Mouse (Mus musculus) heart, embryonic 12.5 days (tissue): Measurements from ENCODE around the gene Zfp987. TPM values are rescaled to one million over a fixed set of nuclear protein-coding genes. Genes with fewer than 3 reads are reported as not detected.
"Not testable (repeated sequence)": the region's sequence is repeated elsewhere in the genome, so short reads cannot be mapped to it uniquely, and the experiment has no call there.

Experiments
- ATAC-seq: fragments of 200-750 bp; cut with Nextera tagmentation; 2 replicates; pipeline ENCODE4 v1.8.0; 2017; ENCODE audit warnings: moderate TSS enrichment, moderate library complexity; ENCODE audit not compliant: insufficient number of reproducible peaks, low FRiP score
- H3K27ac ChIP-seq: fragments of 300-500 bp; sonication (generic); 2 replicates; pipeline ENCODE4 v1.5.1; 2016; ENCODE audit warnings: mild to moderate bottlenecking, moderate library complexity; ENCODE audit not compliant: poor library complexity, severe bottlenecking
- H3K27me3 ChIP-seq: fragments of 300-500 bp; sonication (generic); replicated peaks from 2 replicates; pipeline ENCODE4 v1.6.1; 2016; ENCODE audit warnings: mild to moderate bottlenecking, moderate library complexity
- H3K36me3 ChIP-seq: fragments of 300-500 bp; sonication (generic); 2 replicates; pipeline ENCODE4 v1.6.1; 2016; ENCODE audit warnings: mild to moderate bottlenecking, moderate library complexity
- H3K4me1 ChIP-seq: fragments of 300-500 bp; sonication (generic); replicated peaks from 2 replicates; pipeline ENCODE4 v1.6.1; 2016; ENCODE audit warnings: mild to moderate bottlenecking
- H3K4me2 ChIP-seq: fragments of 300-500 bp; sonication (generic); 2 replicates; pipeline ENCODE4 v1.6.1; 2016; ENCODE audit warnings: mild to moderate bottlenecking, moderate library complexity
- H3K4me3 ChIP-seq: fragments of 300-500 bp; sonication (generic); 2 replicates; pipeline ENCODE4 v1.5.1; 2016; ENCODE audit warnings: mild to moderate bottlenecking
- H3K9ac ChIP-seq: fragments of 300-500 bp; sonication (generic); 2 replicates; pipeline ENCODE4 v1.6.1; 2016; ENCODE audit warnings: mild to moderate bottlenecking, moderate library complexity
- H3K9me3 ChIP-seq: fragments of 300-500 bp; sonication (generic); replicated peaks from 2 replicates; pipeline ENCODE4 v1.6.1; 2016; ENCODE audit warnings: mild to moderate bottlenecking, moderate library complexity
- WGBS: fragments of 180-500 bp; shearing (Covaris S2); methylation state at CpG from one replicate; pipeline ENCODE4 v1.1.7; 2016; 5-methylcytosine and 5-hydroxymethylcytosine counted together
- polyA plus RNA-seq: library from polyadenylated mRNA; unstranded; fragments of >200 nt; fragmentation: Nextera tagmentation; extraction: Ambion mirVana; gene quantifications from 2 replicates; pipeline ENCODE4 v1.2.1, GENCODE M21; 2016

Gene Zfp987
- polyA plus RNA-seq, 1 experiment from 2014 or later = not detected

DNA sequence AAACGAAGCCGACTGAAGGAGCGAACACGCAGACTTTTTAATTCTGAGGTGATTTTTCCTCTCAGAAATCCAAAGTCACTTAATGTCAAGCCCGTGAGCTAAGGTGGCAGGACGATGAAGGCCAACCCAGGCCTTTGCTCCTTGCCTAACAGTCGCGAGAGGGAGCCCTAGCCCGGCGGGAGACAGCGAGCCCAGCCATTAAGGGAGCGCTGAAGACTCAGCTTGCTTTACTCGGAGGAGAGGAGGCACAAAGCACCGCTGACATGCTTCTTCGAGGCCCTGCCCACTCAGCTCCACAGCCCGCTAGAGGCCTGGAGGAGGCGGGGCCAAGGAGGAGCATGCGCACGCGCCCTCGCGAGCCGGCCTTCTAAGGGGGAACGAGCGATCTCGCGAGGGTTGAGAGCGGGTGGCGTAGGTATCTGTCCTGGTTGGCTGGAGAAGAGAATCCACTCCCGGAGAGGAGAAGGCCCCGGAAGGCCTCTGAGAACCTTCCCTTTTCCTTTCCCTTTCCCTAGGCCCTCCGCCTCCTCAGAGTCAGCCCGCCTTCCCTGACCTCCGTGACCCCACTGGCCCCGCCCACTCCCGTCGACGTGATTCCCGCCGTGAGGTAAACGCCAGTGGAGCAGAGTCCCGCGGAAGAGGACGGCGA, 30.0 kb upstream of the Zfp987 start:
- 28% methylated on average over 45 of the region's 45 CpGs for WGBS
- ATAC-seq = not testable (repeated sequence)
- H3K4me3 ChIP-seq = peak overlapping the region; percentile 44

DNA sequence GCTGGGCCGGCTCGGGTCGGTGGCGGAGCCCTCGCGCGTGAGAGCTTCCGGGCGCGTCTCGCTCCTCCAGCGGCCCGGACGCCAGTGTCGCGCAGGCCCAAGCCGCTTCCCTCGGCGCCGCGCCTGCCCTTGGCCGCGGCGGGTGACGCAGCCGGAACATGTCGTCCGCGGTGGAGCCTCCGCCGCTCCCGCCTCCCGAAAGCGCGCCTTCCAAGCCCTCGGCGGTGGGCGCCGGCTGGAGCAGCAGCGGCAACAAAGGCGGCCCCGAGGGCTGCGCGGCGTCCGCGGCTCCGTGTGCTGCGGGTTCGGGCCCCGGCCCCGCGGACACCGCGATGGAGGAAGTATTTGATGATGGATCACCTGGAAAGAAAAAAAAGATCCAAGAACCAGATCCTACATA, 29.5 kb upstream of the Zfp987 start:
- not testable (repeated sequence) for H3K4me1 ChIP-seq, H3K27me3 ChIP-seq, H3K36me3 ChIP-seq, H3K27ac ChIP-seq, ATAC-seq, H3K9ac ChIP-seq
- Histone ChIP-seq H3K4me3 (peak overlapping the region; percentile 44), H3K9me3 (peaks cover 32% of the 10 kb centered on the region), H3K4me2 (peak overlapping the region; percentile 68)
- WGBS = 15% methylated on average over 55 of the region's 55 CpGs

More for the DNA sequence above, 30.0 kb upstream of the Zfp987 start:
- Histone ChIP-seq H3K4me2 (peak overlapping the region; percentile 68), H3K9me3 (peaks cover 35% of the 10 kb centered on the region)
- H3K36me3 ChIP-seq, H3K27me3 ChIP-seq, H3K27ac ChIP-seq, H3K4me1 ChIP-seq, H3K9ac ChIP-seq: not testable (repeated sequence)

DNA sequence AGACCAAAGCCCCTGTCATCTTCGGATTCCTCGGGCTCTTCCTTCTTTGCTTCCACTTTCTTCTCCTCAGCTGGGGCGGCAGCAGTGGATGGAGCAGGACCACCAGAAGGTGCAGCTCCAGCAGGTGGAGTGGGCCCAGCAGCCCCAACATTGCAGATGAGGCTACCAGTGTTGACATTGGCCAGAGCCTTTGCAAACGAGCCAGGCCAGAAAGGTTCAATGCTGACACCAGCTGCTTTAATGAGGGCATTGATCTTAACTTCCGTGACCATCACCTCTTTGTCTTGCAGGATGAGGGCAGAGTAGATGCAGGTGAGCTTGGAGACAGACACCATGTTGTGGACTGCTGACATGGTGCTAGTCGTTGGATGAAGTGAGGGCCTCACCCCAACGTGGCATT, 23.8 kb upstream of the Zfp987 start:
- WGBS = 71% methylated on average over 7 of the region's 7 CpGs
- H3K27ac ChIP-seq = not testable (repeated sequence)

DNA sequence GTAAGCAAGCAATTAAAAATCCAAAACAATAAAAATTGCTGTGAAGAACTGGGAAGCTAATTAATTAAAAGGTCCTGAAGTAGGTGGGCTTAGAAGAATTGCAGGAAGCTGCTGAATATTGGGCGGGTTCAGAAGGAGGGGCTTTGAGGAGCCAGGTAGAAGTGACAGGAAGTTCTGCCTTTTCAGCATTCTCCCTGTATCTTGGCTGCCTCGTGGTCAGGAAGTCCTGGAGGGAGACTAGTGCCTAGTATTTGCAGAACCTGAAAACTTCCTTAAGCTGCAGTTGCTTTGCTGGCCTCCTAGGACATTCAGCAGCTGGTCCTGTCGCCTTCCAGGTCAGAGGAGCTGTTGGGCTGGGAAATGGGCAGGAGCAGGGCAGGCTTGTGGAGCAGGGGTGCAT, 4.3 kb downstream of the Zfp987 start:
- not testable (repeated sequence) for H3K27ac ChIP-seq, ATAC-seq

More for the DNA sequence above, 23.8 kb upstream of the Zfp987 start:
- not testable (repeated sequence) for H3K4me1 ChIP-seq, H3K9ac ChIP-seq, ATAC-seq, H3K4me2 ChIP-seq, H3K36me3 ChIP-seq, H3K4me3 ChIP-seq, H3K9me3 ChIP-seq, H3K27me3 ChIP-seq

DNA sequence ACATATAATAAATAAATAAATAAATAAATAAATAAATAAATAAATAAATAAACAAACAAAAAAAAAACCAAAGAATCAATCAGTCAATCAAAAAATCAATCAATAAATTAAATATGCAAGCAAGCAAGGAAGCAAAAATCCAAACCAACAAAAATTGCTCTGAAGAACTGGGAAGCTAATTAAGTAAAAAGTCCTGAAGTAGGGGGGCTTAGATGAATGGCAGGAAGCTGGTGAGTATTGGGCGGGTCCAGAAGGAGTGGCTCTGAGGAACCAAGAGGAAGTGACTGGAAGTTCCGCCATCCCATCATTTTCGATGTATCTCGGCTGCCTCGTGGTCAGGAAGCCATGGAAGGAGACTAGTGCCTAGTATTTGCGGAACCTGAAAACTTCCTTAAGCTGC, 59.4 kb downstream of the Zfp987 start, which contains the start of gene Zfp600:
Gene Zfp600, plus strand, starts transcription at position 301 of the 400 bp plus-strand sequence.
- ATAC-seq, H3K4me3 ChIP-seq, H3K27me3 ChIP-seq, H3K9ac ChIP-seq, H3K36me3 ChIP-seq, H3K9me3 ChIP-seq, H3K27ac ChIP-seq, H3K4me2 ChIP-seq, H3K4me1 ChIP-seq: not testable (repeated sequence)
- WGBS = no CpG with 5 or more reads among the region's 6 CpGs

More for the DNA sequence above, 4.3 kb downstream of the Zfp987 start:
- WGBS = 37% methylated on average over 3 of the region's 3 CpGs
- H3K4me3 ChIP-seq, H3K9me3 ChIP-seq, H3K9ac ChIP-seq, H3K4me2 ChIP-seq, H3K4me1 ChIP-seq, H3K27me3 ChIP-seq, H3K36me3 ChIP-seq: not testable (repeated sequence)

DNA sequence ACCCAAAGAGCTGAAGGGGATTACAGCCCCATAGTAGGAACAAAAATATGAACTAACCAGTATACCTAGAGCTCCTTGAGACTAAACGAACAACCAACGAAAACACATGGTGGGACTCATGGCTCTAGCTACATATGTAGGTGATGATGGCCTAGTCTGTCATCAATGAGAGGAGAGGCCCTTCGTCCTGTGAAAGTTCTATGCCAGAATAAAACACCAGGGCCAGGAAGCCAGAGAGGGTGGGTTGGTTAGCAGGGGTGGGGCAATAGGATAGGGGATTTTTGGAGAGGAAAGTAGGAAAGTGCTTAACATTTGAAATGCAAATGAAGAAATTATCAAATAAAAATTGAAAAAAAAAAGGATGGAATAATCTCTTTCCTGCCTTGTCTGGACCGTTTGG, 65.8 kb downstream of the Zfp987 start:
- H3K9me3 ChIP-seq, H3K27me3 ChIP-seq, H3K9ac ChIP-seq, H3K4me1 ChIP-seq, H3K27ac ChIP-seq, H3K36me3 ChIP-seq, H3K4me3 ChIP-seq, H3K4me2 ChIP-seq: not testable (repeated sequence)
- WGBS = 78% methylated on average over 4 of the region's 4 CpGs
- 0 out of 2 replicates have a peak, but pooled peaks have one; percentile 59 for ATAC-seq

DNA sequence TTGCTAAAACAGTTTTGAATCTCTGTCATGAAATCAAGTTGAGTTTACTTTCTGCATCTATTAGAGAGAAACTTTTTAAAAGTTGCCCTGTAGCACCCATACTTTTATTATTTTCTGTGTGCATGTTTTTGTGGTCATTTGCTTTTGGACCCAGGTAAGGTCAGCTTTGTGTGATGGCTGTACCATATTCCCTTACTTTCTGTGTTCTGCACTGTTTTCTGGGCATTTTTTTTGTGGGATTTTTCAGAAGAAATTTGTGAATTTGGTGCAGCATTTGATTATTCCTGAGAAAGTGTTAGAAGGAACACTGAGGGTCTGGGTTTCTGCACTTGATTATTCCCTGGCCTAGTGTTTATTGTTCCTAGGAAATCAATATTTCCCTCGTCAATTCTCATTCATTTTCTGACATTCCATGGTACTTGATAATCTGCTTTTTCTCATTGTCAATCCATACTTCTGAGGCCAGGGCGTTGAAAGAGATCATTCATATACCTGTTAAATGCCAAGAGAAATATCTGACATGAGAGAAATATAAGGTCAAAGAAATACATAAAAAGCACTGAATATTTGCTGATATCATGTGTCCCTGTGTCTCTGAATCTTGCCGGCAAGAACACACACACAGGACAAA, 70.2 kb downstream of the Zfp987 start:
- not testable (repeated sequence) for H3K9me3 ChIP-seq, H3K27me3 ChIP-seq, H3K4me1 ChIP-seq, H3K9ac ChIP-seq, H3K27ac ChIP-seq, H3K36me3 ChIP-seq, H3K4me3 ChIP-seq, H3K4me2 ChIP-seq
- 66% methylated on average over 3 of the region's 3 CpGs for WGBS
- peak; percentile 40 for ATAC-seq

DNA sequence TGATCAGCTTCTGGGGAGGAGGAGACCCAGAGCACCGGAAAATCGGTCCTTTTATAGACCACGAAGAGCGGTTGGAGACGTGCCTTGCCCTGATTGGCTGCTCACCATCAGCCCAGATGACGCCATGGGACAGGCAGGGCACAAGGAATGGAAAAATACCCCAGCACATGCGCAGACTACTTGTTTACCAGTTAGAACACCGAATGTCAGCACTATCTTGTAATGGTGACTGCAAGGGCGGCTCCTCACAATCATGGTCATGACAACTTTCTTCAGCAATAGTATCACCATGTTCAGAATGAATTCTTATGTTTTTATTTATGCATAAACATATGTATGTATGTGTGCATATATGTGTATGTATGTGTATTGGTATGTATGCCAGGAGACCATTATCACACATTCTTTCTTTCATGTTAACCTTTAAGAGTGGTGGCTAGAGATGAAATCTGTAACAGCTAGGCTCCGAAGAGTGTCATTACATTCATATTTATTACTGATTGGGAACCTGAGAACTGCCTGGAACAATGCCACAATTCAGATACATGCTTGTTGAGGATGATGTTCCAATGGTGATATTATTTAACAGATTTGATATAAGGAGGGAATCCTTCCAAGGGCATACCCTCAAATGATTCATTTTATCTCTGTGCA, 70.9 kb downstream of the Zfp987 start:
- H3K4me3 ChIP-seq, H3K4me1 ChIP-seq, H3K36me3 ChIP-seq, H3K27me3 ChIP-seq, H3K9me3 ChIP-seq, H3K9ac ChIP-seq, H3K4me2 ChIP-seq, H3K27ac ChIP-seq: not testable (repeated sequence)
- ATAC-seq = peak; percentile 47
- 77% methylated on average over 10 of the region's 10 CpGs for WGBS

DNA sequence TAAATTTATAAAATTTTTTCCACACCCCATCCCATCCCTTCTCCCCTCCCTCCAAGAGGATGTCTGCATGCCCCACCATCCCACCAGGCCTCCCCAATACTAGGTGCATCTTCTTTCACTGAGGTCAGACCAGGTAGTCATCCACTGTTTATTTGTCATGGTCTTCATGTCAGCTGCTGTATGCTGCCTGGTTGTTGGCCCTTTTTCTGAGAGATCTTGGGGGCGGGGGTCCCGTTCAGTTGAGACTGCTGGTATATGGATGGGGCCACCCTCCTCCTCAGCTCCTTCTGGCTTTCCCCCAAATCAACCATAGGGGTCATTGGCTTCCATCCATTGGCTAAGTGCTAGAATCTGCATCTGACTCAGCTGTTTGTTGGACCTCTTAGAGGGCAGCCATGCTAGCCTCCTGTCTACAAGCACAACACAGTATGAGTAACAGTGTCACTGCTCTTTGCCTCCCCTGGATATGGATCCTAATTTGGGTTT, 71.7 kb downstream of the Zfp987 start:
- H3K4me2 ChIP-seq, H3K36me3 ChIP-seq, H3K9ac ChIP-seq, H3K27ac ChIP-seq, H3K4me3 ChIP-seq, H3K4me1 ChIP-seq, H3K27me3 ChIP-seq: not testable (repeated sequence)
- H3K9me3 ChIP-seq = peaks cover 12% of the 10 kb centered on the region
- peak; percentile 68 for ATAC-seq
- no CpG with 5 or more reads among the region's 2 CpGs for whole genome bisulfite sequencing

DNA sequence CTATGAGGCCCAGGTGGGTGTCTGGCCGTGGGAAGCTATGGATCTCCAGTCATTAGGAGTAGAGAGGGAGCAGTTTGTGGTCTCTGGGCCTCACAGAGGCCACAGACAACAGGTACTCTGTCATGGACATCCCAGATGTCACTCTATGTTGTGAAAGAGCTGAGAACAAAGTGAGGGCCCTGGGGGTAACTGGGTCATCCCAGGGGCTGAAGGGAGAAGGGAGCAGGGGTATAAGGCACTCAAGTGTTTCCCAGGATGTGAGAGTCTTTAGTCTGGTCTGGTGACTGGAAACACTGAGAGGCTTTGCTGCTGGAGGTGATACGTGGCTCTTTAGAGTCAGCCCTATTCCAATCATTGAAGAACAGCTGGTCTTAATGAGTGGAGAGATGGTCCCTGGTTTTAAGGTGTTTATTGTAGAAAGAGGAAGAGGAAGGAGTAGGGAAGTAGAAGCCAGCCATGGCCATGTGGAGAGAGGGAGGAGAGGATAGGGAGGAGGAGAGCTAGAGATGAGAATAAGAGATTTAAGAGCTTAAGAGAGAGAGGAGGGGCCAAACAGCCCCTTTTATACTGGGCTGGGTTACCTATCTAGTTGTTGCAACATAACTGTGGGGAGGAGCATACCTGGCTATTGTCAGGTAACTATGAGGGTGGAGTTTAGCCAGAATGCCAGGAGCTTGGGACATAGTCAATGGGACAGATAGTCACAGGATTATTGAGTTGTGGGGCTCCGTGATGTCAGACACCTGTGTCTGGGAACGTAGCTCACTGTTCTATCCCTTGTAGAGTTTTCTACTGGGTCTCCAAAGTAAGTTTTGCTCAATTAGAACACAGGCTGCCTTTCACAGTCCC, 76.5 kb downstream of the Zfp987 start:
- not testable (repeated sequence) for H3K36me3 ChIP-seq, H3K9ac ChIP-seq, H3K4me1 ChIP-seq, H3K27me3 ChIP-seq, H3K4me3 ChIP-seq, H3K4me2 ChIP-seq, H3K27ac ChIP-seq
- ATAC-seq = peak; percentile 76
- 59% methylated on average over 4 of the region's 4 CpGs for WGBS
- peaks cover 15% of the 10 kb centered on the region for H3K9me3 ChIP-seq
